Mouse (Mus musculus): Measurements from ENCODE around the gene Clasp1.

DNA sequence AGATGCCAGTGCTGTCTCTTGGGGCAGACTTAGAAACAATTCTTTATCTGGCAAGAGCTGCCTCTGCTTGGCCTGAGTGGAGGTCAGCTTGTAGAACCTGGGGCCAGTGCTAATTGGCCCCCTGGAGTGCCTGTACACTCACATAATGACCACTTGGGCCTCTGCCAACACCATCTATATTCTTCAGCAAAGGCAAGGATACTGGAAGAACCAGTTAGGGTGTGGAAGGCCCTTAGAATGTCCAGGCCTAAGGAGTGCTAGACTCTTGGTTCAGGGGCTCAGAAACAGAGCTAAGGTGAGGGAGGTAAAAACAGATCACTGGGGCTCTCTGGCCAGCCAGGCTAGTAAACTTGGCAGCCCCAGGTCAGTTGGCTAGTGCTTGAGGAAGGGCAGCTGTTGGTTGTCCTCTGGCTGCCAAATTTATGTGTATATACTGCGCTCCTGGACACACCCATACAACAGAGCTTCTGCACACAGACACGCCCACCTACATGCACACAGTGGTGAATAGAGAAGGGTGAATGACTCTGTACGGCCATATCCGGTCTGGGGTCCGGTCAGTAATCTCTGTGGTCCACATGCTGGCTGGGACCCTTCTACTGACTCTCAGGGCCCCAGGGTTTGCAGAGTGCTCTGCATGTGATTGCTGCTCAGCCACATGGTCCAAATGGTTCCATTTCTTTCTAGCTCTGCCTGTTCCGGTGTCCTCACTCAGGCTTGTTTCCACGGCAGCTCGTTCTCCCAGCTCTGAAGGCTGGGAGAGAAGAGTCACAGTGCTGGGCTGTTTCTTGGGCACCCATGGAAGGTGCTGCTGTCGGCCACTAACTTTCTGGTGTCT lies 261.3 kb downstream of the Clasp1 start:
- TF ChIP-seq CTCF (IDR thresholded peaks at IDR 0.05 in 2 of 3, conservative IDR thresholded peaks at IDR 0.05 in 1 of 3; ENCODE audit: control insufficient read depth in 1 of 3, insufficient read depth in 1 of 3, low read depth in 2 of 3, low read length in 3 of 3, poor library complexity in 1 of 3, severe bottlenecking in 1 of 3) = no peak
- TF ChIP-seq EP300 (IDR thresholded peaks at IDR 0.05; ENCODE audit: low read depth in 1 of 2, low read length in 2 of 2) = no peak
- no peak for TF ChIP-seq MYC (IDR thresholded peaks at IDR 0.05; ENCODE audit: low read depth, low read length)

All from MEL (cell line).